Mouse (Mus musculus) kidney, embryonic 14.5 days (tissue): ENCODE data around the gene Wdr92. TPM values are rescaled to one million over a fixed set of nuclear protein-coding genes. Genes with fewer than 3 reads are reported as not detected.
A peak's percentile ranks its signal among the peaks of the same experiment; 100 is the strongest.

Experiments
- ATAC-seq: fragments of 200-750 bp; cut with Nextera tagmentation; 2 replicates; pipeline ENCODE4 v1.8.0; 2017; ENCODE audit warnings: moderate number of reproducible peaks, mild to moderate bottlenecking, moderate TSS enrichment, moderate library complexity; ENCODE audit not compliant: low FRiP score, low TSS enrichment
- H3K27ac ChIP-seq: fragments of 300-500 bp; sonication (generic); 2 replicates; pipeline ENCODE4 v1.5.1; 2014; ENCODE audit warnings: low read depth, mild to moderate bottlenecking, low read length, moderate library complexity, mixed read lengths
- H3K27me3 ChIP-seq: fragments of 300-500 bp; sonication (generic); 2 replicates; pipeline ENCODE4 v1.6.1; 2014; ENCODE audit warnings: mild to moderate bottlenecking, low read length; ENCODE audit not compliant: control insufficient read depth, insufficient read depth
- H3K36me3 ChIP-seq: fragments of 300-500 bp; sonication (generic); 2 replicates; pipeline ENCODE4 v1.6.1; 2014; ENCODE audit warnings: low read length, mixed read lengths; ENCODE audit not compliant: control insufficient read depth, insufficient read depth
- H3K4me1 ChIP-seq: fragments of 300-500 bp; sonication (generic); 2 replicates; pipeline ENCODE4 v1.6.1; 2014; ENCODE audit warnings: low read length, mixed read lengths; ENCODE audit not compliant: control insufficient read depth, insufficient read depth
- H3K4me2 ChIP-seq: fragments of 300-500 bp; sonication (generic); replicated peaks from 2 replicates; pipeline ENCODE4 v1.6.1; 2014; ENCODE audit warnings: low read depth, mild to moderate bottlenecking, low read length
- H3K4me3 ChIP-seq: fragments of 300-500 bp; sonication (generic); 2 replicates; pipeline ENCODE4 v1.5.1; 2014; ENCODE audit warnings: mild to moderate bottlenecking, low read length
- H3K9ac ChIP-seq: fragments of 300-500 bp; sonication (generic); 2 replicates; pipeline ENCODE4 v1.6.1; 2014; ENCODE audit warnings: low read depth, mild to moderate bottlenecking, low read length, moderate library complexity
- H3K9me3 ChIP-seq: fragments of 300-500 bp; sonication (generic); 2 replicates; pipeline ENCODE4 v1.6.1; 2016; ENCODE audit warnings: low read length; ENCODE audit not compliant: control insufficient read depth
- WGBS: fragments of 180-500 bp; shearing (Covaris S2); extraction: QIAGEN DNeasy Blood & Tissue Kit; methylation state at CpG from one replicate; pipeline ENCODE4 v1.1.7; 2014; 5-methylcytosine and 5-hydroxymethylcytosine counted together
- polyA plus RNA-seq: library from polyadenylated mRNA; unstranded; fragments of >200 nt; fragmentation: Nextera tagmentation; extraction: Ambion mirVana; gene quantifications from 2 replicates; pipeline ENCODE4 v1.2.1, GENCODE M21; 2014

Gene Wdr92
- polyA plus RNA-seq = 28.8 and 31.2 TPM in 2 replicates

DNA sequence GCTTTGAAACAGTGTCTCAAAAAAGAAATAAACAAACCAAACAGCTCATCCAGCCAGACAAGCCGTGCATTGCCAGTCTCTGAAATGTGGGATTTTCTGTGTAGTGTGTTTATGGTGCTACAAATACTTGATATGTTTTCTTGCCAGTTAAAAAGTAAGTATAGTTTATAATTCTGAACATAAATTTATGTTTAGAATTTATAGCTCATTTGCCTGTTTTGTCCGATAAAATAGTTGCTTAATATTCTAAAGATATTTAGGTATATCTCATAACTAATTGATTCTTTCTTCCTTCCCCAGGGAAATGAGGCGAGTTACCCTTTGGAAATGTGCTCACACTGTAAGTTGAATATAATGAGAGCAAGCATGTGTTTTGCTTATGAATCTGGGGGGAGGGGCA, at the start of gene Wdr92:
Gene Wdr92, plus strand, starts transcription at position 301 of the 400 bp plus-strand sequence.
- no peak within 1 kb of the TSS for H3K9ac ChIP-seq
- H3K4me1 ChIP-seq = no peaks in the 10 kb centered on the region
- H3K27me3 ChIP-seq = no peaks in the 10 kb centered on the region
- no peaks in the 10 kb centered on the region for H3K9me3 ChIP-seq
- ATAC-seq = no peak
- no peak within 1 kb of the TSS for H3K4me3 ChIP-seq
- H3K36me3 ChIP-seq = no peaks in the 10 kb centered on the region
- 85% methylated on average over 3 of the region's 3 CpGs for WGBS
- no peak within 1 kb of the TSS for H3K27ac ChIP-seq
- no peak within 1 kb of the TSS for H3K4me2 ChIP-seq

GRCm38 (mm10) chr11:17135638-17136037, 46.3 kb upstream of the Wdr92 start:
- no peak overlapping the region for H3K4me3 ChIP-seq
- no peaks in the 10 kb centered on the region for H3K27me3 ChIP-seq
- 54% methylated on average over 6 of the region's 6 CpGs for WGBS
- no peak overlapping the region for H3K4me2 ChIP-seq
- H3K4me1 ChIP-seq = no peaks in the 10 kb centered on the region
- no peak for ATAC-seq
- no peaks in the 10 kb centered on the region for H3K9me3 ChIP-seq
- H3K27ac ChIP-seq = no peak overlapping the region
- H3K36me3 ChIP-seq = no peaks in the 10 kb centered on the region
- H3K9ac ChIP-seq = no peak overlapping the region

GRCm38 (mm10) chr11:17138306-17139033, 43.4 kb upstream of the Wdr92 start:
- WGBS = 45% methylated on average over 6 of the region's 6 CpGs
- Histone ChIP-seq H3K27me3 (no peaks in the 10 kb centered on the region), H3K27ac (no peak overlapping the region), H3K9ac (no peak overlapping the region), H3K36me3 (no peaks in the 10 kb centered on the region), H3K4me1 (no peaks in the 10 kb centered on the region), H3K9me3 (no peaks in the 10 kb centered on the region), H3K4me2 (no peak overlapping the region), H3K4me3 (no peak overlapping the region)
- ATAC-seq = no peak

DNA sequence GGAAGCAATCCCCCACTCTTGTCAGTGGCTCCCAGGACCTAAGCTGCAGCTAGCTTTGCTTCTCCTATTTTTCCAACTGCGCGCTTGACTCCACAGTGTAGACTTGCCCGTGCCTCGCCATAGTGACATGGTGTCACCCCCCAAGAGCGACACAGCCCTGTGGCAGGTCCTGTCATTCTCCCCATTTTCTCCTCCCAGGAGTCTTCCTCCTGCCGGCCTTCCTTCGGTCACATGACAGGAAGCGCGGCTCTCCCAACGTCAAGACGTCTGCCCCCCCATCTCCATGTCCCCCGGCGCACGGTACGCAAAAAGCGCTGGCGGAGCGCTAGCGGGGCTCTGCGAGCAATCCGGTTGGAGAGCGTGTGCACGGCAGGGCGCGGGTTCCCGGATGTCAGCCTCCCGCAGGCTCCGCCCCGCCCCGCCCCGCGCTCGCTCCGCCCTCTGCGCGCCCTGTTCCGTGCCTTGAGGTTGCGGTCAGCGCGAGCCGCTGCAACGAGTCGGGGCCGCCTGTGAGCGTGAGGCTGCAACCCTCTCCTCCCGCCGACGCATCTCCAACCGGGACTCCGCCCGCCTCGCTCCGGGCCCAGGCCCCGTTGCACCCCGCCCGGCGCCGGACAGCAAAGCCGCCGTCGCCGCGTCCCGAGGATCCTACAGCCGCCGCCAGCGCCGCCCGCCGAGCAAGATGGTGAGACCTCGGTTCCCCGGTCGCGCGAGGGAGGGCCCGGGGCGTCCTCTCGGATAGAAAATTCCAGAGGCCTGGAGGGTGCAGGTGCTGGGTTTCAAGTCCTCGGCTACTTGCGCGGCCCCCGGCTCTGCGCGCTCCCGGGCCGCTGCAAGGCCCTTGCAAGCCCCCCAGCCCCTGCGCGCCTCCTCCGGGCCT, 22.8 kb upstream of the Wdr92 start, which contains the start of gene Ppp3r1:
Gene Ppp3r1, plus strand, starts transcription at position 406 of the 880 bp plus-strand sequence.
- peaks cover 15% of the 10 kb centered on the region; the same call in 1 of the 2 replicates for H3K4me1 ChIP-seq
- H3K4me3 ChIP-seq = peak within 1 kb of the TSS; percentile 65
- no peaks in the 10 kb centered on the region for H3K27me3 ChIP-seq
- WGBS = under 1% methylated on average over 75 of the region's 89 CpGs
- H3K36me3 ChIP-seq = no peaks in the 10 kb centered on the region
- H3K27ac ChIP-seq = peak within 1 kb of the TSS; percentile 94
- ATAC-seq = peak; percentile 99
- no peaks in the 10 kb centered on the region for H3K9me3 ChIP-seq
- H3K4me2 ChIP-seq = peak within 1 kb of the TSS; percentile 70
- H3K9ac ChIP-seq = peak within 1 kb of the TSS; percentile 85

- Histone ChIP-seq H3K27me3 (no peaks in the 10 kb centered on the region), H3K9ac (peak overlapping the region; percentile 85), H3K4me1 (peaks cover 19% of the 10 kb centered on the region; the same call in 1 of the 2 replicates), H3K27ac (peak overlapping the region; percentile 94), H3K9me3 (no peaks in the 10 kb centered on the region), H3K4me3 (peak overlapping the region; percentile 65), H3K4me2 (peak overlapping the region; percentile 70), H3K36me3 (no peaks in the 10 kb centered on the region)
- under 1% methylated on average over 20 of the region's 46 CpGs for WGBS
- ATAC-seq = peak; percentile 53; the same call in 1 of the 2 replicates
Observed at GRCm38 (mm10) chr11:17159738-17160241, 22.1 kb upstream of the Wdr92 start.

DNA sequence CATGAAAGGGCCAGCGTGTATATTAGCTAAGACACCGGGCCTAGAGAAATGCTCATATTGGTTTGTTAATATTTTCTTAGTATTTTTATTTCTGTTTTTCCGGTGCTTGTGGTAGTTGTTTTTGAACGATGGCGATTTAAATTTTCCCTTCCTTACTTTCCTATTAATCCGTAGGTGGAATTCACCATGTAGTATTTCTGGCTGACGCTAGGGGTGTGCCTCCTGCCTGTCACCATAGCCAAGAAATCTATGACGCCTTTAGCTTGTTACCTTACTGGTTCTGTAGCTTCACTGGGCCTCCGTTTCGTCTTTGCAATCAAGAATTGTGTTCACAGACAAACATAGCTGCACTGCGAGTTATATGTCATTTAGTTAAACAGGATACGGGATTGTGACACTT, 21.7 kb upstream of the Wdr92 start:
- Histone ChIP-seq H3K27me3 (no peaks in the 10 kb centered on the region), H3K4me3 (peak overlapping the region; percentile 65), H3K4me1 (peaks cover 19% of the 10 kb centered on the region; the same call in 1 of the 2 replicates), H3K9ac (peak overlapping the region; percentile 85), H3K9me3 (no peaks in the 10 kb centered on the region), H3K27ac (peak overlapping the region; percentile 94), H3K36me3 (no peaks in the 10 kb centered on the region), H3K4me2 (peak overlapping the region; percentile 70)
- ATAC-seq = no peak
- WGBS = 1% methylated on average over 12 of the region's 12 CpGs

DNA sequence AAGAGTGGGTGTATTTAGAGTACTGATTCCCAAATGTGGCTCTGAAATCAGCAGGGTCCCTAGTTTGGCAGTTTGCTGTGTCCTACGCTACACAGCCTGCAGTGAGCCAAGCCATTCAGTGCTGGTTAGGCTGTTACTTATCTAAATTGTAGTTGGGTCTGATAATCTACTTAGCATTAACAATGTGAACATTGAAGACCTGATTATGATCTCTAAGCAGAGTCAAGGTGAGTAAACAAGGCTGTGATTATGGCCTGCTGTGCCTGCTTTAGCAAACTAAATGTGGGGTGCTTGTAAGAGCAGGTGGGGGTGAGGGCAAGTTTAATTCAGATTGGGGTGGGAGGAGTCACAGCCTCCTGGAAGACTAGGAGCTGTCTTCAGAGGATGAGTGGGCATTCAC, 18.0 kb upstream of the Wdr92 start:
- no peak for ATAC-seq
- Histone ChIP-seq H3K27ac (no peak overlapping the region), H3K4me2 (no peak overlapping the region), H3K9me3 (no peaks in the 10 kb centered on the region), H3K36me3 (no peaks in the 10 kb centered on the region), H3K27me3 (no peaks in the 10 kb centered on the region), H3K4me1 (peaks cover 24% of the 10 kb centered on the region), H3K9ac (no peak overlapping the region), H3K4me3 (no peak overlapping the region)
- WGBS = 86% methylated on average over 1 of the region's 1 CpGs

- no peak overlapping the region for H3K4me2 ChIP-seq
- no peaks in the 10 kb centered on the region for H3K27me3 ChIP-seq
- no peak overlapping the region for H3K4me3 ChIP-seq
- ATAC-seq = no peak
- H3K4me1 ChIP-seq = peaks cover 15% of the 10 kb centered on the region
- H3K27ac ChIP-seq = no peak overlapping the region
- no peak overlapping the region for H3K9ac ChIP-seq
- WGBS = 90% methylated on average over 7 of the region's 7 CpGs
- H3K36me3 ChIP-seq = no peaks in the 10 kb centered on the region
- H3K9me3 ChIP-seq = no peaks in the 10 kb centered on the region
Observed at GRCm38 (mm10) chr11:17166627-17167026, 15.3 kb upstream of the Wdr92 start.
